Mouse (Mus musculus) cortical plate, adult 2 months (tissue): ENCODE data around the gene Slu7.

Source experiments
- CTCF ChIP-seq: fragments of 200-500 bp; IDR thresholded peaks from 2 replicates; pipeline ENCODE4 v1.5.1; 2011; ENCODE audit warnings: mild to moderate bottlenecking, control low read depth, low read length; ENCODE audit not compliant: insufficient read depth; ENCODE audit errors: extremely low read depth
- POLR2A ChIP-seq: fragments of 200-500 bp; IDR thresholded peaks from 2 replicates; pipeline ENCODE4 v1.6.1; 2011; ENCODE audit warnings: mild to moderate bottlenecking, low read length, control low read depth; ENCODE audit not compliant: insufficient read depth; ENCODE audit errors: extremely low read depth

DNA sequence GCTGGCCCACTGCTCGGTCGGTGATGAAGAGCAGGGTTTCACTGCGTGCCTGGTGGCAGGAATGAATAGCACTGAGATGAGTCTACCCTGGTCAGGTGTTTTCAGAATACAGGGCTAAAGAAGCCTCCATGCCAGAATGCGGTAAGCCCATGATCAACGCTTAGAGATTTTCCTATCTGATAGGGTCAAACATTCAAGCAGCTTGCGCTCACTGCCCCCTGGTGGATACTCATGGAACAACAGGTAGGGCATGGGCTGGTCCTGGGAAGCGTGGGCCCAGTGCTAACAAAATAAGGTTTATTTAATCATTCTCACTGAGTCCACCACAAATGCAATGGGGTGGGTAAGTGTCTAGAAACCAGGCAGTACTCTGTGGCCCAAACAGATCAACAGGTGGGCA is 59.1 kb downstream of the Slu7 start:
- TF ChIP-seq CTCF (peak; percentile 91), POLR2A (no peak)
